Mouse (Mus musculus): ENCODE data around the gene Fyb. TPM values are rescaled to one million over a fixed set of nuclear protein-coding genes. Genes with fewer than 3 reads are reported as not detected.

Fyb gene
- total RNA-seq (2021) (10 to 100 TPM; 41.2 to 44.7 TPM), polyA plus RNA-seq (2012; rRNA removed) (338 and 482 TPM in 2 replicates)
- long read RNA-seq, partial matches to known transcripts = 0 of 1 reads
- long read RNA-seq, other reads (novel, unspliced or antisense) = 0 of 1 reads

DNA sequence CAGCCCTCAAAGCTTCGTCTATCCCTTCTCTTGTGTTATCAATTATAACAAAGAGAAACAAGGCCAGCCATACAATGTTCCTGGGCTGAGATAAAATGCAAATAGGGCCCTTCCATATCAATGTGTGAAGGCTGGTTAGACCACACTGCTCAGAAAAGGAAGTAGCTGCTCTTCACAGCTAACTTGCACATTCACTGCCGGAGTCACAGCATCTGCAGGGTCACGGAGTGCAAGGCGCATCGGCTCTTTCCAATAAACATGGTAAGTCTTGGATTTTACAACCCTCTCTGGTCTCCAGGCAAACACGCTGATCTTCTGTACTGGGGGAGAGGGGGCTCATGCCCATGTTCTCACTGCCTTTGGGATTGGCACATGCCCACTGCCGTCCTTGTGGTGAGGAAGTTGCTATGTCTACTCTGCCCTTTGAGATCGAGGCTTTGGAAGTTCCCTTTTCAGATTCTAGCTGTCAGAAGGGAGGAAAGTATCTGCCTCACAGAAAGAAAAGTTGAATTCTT is at the start of gene Fyb:
Fyb (plus strand) TSS at position 201 of the 515 bp plus-strand sequence.
- DNase-seq = no peak

DNA sequence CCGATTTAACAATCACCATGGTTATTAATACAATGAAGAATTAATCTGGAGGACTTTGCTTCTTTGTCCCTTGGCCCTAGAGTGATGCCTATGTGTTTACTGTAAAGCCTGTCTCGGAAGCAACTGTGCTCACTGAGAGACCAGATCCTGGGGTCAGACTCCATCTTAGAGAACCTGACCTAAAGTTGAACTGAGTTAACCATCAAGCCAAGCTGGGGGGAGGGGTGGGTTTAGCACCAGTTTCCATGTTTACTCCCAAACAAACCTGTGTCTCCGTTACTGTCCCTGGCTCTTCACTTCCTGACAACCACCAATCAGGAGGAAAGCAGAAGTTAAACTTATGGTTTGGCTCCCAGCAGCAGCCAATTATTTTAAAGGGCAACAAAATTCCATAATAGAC is 39.1 kb upstream of the Fyb start:
- DNase-seq = no peak

DNA sequence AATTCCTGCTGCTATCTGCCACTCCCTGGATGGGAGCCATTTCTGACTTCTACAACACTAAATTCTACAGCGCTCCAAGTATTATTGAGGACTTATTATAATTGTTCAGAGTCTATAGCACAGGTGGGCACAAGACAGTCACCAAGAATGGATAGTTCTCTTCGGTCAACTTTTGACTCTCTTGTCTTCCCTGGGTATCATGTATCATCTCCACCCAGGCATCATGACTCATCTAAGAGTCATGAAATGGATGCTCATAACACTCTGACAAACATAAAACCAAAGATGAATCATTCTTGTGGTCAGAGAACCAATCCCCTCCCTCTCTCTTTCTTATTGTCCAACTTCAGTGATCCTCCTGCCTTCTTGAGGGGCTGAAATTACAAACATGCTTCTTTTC is 30.3 kb upstream of the Fyb start:
- DNase-seq = peak; percentile 17

DNA sequence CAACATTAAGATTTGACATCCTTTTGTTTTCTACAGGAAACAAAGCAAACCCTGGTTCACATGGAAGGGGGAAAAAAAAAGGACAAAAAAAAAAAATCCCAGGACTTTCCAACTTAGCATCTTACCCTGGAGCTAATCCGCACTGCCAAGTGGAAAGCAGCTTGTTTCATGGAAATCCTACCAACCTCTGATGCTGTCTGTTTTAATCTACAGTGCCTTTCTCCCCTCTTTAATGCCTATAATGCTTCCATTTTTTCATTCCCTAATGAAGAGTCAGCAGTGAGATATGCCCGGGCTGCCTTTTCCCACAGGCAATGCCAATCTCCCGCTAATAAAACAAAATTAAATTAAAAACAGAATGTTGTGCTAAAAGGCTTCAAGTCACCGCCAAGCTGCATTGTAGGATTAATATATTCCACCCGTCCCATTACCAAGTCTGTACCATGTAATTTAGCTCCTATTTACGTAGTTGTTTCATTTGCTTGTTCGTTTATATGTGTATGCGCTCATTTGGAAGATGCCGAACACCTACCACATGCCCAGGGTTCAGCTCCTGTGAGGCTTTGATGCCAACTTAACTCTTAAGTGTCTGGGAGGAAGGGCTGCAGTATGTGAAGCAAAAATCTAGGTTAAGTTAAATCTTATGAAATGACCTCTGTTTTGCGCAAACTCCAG is 24.1 kb upstream of the Fyb start:
- DNase-seq = no peak

DNA sequence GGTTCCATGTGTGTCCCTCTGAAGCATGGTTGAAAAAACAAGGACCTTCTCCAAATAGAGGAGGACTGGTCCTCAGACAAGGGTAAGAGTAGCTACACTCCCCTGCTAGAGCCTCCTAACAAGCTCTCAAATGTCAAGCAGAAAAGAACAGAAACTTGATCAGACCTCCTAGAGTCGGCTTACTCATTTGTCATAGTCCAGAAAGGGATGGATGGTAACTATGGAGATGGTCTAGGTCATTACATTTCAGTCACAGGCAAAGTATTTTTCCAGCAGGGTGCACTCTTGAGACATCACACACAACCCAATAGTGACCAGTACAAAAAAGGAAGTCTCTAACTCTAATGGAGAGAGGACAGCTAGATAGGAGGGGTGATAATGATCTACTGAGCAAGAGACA is 21.9 kb upstream of the Fyb start:
- DNase-seq = peak; percentile 46

DNA sequence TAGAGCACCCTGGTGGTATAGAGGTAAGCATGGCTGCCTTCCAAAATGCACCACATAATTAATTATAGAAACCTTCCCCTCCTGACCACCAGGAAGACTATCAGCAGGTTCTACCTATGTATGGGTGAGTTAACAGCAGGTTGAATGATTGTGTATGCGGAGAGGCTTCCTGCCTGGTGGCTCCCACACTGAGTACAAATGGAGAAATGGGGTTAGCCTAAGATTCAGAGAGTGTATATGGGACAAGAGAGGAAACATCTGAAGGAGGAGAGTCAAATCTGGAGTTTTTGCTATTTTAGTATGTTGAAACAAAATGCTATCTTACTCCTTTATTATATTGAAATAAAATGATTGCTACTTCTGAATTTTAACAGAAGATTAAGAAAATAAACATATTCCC is 5.1 kb upstream of the Fyb start:
- DNase-seq = no peak

DNA sequence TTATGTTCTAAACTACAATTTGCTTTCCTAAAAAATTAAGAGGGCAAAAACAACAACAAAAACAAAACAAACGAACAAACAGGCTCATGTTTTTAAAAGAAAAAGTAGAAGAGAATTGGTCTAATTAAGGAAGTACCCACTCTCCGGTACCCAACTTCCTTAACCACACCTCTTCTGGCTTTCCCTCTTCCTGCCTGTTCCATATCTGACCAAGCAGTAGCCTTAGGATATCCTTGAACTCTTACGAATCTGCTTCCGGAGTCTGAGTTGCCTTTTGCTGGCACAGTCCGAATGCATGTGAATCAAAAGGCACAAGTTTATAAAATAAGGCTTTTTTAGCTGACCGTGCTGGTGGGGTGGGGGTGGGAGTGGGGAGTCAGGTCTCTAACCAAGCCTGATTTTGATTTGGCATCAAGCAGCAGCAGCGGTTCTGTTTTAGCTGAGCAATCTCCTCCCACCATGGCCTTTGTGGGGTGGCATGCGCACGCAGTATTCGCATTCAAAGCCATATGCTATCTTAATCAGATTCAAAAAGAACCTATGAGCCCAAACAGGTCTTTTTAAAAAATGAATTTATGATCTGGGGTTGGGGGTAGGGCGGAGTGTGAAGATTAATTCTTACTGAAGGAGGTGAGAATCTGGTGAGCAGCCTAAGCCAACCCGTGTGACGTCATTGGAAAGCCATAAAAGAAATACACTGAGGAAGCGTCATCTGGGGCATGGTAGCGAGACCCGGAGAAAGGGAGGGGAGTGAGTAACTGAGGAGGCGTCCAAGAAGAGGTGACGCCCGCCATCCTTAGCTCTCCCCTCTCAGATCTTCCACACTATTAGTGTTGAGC is 3.0 kb upstream of the Fyb start:
- no peak for DNase-seq

DNA sequence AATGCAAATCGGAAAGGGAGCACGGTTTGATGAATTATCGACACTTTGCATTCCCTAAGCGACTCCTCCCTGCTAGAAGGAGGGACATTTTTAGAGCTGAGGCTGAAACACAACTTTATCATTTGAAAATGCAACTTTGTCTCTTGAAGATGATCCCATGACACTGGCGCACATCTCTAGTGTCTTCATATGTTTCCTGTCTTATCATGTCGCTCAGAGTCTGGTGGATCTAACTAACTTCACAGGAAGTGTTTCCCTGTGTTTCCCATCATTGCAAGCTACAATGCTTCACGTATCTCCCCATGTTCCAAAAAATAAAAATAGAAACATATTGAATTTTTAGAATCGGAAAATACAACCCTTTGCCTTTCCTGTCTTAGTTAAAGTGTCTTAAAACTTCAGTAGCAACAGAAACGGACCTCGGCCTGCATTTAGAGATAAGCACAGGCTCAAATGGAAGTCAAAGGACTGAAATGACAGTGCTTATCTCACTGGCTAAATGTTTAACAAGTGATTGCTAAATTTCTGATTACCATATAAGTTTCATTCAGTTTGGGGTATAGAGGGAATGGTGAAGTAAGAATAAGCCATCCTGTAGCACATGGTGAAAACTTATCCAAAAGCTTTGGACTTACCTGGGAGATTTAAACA is 2.0 kb upstream of the Fyb start:
- no peak for DNase-seq

DNA sequence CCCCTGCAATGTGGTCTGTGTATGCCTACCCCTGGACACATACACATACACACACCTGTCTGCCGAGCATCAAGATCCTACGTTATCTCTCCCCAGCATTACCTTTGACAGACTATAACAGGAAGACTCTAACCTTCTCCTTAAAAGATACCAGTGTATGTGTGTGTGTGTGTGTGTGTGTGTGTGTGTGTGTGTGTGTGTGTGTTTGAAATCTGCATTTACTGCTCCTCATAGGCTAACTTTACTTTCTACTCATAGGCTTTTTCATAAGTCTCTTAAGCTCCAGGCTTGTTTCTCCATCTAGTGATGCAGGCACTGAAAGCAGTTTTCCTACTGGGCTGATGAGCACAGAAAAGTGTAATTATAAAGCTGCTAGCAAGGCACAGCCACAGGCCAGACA is 2.1 kb downstream of the Fyb start:
- DNase-seq = no peak

DNA sequence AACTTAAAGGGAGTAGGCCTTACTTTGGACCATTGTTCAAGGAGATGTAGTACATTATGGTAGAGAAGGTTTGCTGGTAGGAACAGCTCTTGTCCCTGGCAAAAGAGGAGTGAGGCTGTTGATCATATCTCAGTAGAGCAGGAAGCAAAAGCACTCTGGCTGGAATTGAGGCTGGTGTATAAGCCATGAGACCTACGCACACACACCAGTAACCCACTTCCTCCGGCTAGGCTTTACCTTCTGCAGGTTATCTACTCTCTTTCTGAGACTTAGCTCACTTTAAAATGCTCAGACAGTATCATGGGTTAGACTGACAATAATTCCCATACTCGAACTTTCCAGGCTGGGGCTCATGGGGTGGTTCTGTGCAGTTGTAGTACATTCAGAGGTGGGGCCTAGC is 2.7 kb downstream of the Fyb start:
- no peak for DNase-seq

DNA sequence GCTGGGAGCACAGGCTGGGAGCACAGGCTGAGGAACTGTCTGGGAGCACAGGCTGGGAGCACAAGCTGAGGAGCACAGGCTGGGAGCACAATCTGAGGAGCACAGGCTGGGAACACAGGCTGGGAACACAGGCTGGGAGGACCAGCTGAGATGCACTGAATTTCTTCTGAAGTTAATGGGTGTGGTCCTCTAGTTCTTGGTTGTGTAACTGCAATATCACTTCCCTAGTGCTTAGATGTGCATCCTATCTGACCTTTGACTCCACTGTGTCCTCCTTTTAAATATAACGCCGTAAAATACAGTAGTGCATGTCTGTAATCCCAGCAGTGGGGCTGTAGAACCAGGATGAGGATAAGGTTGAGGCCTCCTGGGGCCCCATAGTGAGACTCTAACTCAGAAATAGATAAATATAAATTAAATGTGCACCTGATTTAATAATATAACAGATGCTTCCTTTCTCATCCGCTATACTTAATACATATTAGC is 11.2 kb downstream of the Fyb start:
- no peak for DNase-seq

DNA sequence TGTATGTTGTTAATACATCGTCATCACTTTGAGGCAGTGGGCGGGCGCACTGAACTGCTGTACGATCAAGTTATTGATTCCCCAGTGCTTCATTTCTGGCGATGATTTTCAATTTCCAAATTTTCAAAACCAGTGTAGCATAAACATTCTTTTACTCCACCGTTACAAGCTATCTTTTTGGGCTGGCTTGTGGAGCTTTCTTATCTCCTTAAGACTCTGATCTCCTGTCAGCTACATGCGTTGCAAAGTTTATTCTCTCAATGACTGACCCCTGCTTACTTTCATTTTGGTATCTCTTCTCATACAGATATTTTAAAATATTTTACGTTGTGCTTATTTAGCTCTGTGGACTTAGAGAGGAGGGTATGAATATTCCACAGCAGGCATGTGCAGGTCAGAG is 11.9 kb downstream of the Fyb start:
- no peak for DNase-seq

DNA sequence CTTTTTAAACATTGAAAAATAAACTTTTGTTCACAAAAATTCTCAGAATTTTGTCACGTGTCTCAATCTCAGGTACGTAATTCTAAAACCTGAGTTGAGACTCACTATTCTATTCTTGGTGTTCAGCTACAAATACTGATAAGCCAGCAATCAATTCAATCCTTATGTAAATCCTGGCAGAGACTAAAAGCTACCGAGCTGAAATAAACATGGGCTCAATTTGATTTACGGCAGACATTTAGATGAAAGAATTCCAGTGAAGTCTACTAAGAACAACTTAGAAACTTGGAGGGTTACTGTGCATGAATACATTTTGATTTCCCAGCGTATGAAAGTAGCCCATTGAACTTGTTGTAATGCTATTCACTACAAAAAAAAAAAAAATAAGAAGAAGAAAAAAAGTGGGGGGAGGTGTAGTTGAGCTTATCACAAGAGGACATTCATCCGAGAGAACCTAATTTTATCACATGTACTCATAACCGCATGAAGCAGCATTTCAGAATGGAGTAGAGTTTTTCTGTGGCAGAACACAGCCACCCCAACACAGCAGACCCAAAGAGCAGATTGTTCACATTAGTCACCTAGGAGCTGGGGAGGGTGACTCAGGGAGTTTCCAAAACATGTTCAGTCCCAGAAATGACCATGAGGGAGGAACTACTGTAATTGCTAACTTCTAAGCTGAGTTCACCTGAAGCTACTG is 17.1 kb downstream of the Fyb start:
- DNase-seq = peak; percentile 40

DNA sequence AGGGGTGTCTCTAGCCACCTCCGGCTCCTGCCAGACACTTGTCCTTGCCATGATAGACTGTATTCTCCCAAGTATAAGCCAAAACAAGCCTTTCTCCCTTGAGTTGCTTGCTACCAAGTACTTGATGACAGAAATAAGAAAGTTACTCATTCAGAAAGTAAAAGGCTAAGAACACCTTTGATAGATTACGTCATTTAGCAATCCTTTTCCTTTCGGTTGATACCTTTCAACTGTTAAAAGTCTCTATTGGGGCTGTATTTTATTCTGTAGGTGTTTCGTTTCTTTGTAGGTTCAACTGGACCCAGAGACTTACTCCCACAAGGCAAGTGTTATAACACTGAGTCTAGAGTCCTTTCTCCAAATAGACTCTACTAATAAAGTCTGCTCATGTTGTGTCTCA is 26.3 kb downstream of the Fyb start:
- DNase-seq = no peak

DNA sequence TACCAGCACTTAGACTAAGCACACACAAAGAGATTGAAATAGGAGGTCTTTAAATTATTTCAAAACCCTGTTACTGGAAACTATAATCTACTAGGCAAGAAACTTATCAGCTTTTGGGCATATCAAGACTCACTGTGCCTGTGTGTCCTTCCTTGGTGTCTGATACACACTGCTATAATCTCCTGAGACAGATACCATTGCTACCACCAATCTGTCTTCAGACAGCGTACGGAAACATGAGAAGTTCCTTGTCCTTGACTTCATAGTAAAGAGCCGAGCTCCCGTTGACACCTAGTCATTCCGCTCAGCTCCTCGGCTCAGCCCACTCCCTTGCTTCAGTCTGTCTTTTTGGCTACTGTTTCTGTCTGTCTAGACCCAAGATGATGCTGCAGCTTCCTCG is 29.2 kb downstream of the Fyb start:
- DNase-seq = no peak

DNA sequence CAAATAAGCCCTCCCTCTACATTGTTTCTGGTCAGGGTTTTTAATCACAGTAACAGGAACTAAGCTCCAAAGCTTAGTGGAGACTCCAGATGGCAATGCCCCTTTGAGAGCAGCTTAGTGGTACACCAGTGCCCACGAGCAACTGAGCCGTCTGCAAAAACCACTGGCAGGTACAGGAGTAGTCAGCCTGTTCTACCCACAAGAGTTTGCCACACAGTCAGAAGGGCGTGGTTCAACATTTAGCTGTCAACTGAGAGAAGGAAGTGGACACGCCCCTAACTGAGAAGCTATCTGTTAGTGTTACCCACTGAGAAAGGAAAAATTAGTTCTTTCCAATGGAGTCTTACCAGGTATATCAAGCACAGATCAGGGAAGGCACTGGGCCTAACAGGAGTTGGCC is 32.1 kb downstream of the Fyb start:
- no peak for DNase-seq

DNA sequence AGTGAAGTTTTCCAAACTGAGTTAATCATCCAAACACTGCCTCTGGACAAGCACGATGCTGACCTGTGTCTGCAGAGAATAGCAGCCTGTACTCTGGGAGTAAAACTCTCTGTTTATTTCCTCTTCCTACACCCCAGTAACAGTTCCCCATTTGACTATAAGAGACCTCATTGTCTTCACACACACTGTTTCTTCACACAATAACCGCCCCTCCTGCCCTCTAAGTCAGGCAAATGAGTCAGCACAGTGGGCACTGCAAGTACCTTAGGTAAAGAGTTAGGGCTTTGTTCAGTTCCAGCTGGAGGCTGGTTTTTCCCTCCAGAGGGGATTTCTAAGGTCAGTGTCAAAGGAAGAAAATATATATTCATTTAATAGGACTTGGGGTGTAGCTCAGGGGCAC is 32.9 kb downstream of the Fyb start:
- no peak for DNase-seq

DNA sequence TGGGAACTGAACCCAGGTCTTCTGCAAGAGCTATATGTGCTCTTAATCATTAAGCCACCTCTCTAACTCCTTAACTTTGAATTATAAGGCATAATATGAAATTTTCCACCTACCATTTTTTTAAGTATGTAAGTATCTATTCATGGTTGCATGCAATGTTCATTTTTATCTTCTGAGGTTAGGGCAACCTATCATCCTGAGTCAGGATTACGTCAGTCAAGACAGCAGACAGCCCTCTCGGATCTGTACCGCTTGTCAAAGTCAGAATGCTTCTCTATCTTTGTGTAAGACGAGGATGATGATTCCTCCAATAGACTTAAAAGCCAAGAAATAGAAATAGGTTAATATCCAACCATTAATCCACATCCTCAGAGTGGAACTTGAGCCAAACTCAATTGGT is 33.6 kb downstream of the Fyb start:
- DNase-seq = no peak

DNA sequence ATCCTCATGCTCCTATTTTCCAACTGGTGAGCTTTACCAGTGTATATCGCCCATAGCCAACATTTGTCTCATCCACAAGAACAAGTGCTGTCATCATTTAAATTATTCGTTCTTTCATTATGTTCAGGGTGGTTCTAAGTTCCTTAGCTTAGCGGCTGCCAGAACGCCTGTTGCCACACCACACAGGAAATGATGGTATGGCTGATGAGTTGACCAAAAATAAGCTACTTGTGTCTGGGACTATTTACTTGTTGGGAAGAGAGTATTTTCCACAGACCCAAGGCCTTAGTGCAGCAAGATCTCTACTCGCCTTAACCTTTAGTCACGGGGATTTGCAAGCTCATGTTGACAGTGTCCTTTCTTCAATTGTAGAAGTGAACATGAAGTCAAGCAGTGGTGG is 34.3 kb downstream of the Fyb start:
- DNase-seq = no peak

DNA sequence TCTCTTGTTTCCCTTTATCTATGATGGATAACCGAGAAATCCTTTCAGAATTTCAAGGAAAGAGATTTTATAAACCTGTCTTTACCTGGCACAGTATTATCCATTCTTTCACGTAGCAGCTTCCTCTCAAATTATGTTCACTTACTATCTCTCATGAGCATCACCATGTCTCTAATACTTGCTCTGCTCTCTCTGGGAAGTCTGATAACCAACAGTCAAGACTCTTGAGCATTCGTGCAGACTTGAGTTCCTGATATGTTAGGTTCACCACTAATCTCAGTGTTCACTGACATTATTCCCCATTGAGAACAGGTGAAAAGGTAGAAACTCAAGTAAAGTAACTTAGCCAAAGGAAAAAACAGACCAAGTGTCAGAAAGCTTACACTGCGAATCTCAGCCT is 34.9 kb downstream of the Fyb start:
- no peak for DNase-seq

DNA sequence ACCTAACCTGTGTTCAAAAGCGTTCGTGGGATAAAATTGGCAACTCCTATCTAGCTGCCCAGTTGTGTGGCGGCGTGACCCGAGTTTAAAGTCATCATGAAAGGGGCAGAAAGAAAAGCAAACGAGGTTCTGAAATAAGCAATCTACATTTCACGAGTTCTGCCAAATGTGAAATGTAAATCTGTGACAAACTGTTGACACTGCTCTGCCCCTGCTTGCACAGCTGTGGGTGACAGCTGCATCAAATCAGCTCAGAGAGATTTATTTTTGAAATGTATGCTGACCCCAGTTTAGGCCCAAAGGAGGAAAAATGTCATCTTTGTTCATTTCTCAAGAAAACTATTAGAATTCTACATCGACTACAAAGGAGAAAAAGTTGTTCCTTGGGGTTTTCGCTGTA is 36.5 kb downstream of the Fyb start:
- no peak for DNase-seq

DNA sequence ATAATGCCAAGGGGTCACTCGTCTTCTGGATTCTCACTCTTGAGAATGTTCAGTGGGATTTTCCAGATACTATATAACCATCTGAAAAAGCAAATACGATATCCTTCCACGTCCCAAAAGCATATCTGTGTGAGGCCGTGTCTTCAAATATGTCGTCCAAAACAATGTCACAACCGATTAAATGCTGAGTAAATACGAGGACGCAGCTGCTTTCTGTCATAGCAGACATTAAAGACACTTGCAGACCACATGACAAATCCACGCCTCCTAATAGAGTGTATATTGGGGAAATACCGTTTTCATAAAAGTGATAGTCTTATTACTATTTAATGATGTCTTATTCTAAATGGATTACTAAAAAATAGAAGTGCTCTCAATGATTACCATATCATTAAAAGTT is 38.0 kb downstream of the Fyb start:
- DNase-seq = no peak

All from adrenal gland, adult 2 months (tissue).